Mouse (Mus musculus) heart, postnatal 36 days (tissue): ENCODE data around the gene Cdk19. TPM values are rescaled to one million over a fixed set of nuclear protein-coding genes. Genes with fewer than 3 reads are reported as not detected.
A peak's percentile ranks its signal among the peaks of the same experiment; 100 is the strongest.

Experiments used
- DNase-seq, 2 experiments: peaks; one replicate each; pipeline ENCODE4 v3.0.0; 2021 to 2022
- intact Hi-C: fragments of 180-260 bp; cut with DNase I; formaldehyde crosslinking; loops from one replicate; pipeline ENCODE4 v1.15.1; 2025
- total RNA-seq, 2 experiments: library from RNA; stranded (reverse); gene quantifications; 2 replicates each; pipeline ENCODE4 v1.2.3; 2021

The Cdk19 gene
- total RNA-seq, 2 experiments from 2014 or later: 14.5 to 16.1 TPM

DNA sequence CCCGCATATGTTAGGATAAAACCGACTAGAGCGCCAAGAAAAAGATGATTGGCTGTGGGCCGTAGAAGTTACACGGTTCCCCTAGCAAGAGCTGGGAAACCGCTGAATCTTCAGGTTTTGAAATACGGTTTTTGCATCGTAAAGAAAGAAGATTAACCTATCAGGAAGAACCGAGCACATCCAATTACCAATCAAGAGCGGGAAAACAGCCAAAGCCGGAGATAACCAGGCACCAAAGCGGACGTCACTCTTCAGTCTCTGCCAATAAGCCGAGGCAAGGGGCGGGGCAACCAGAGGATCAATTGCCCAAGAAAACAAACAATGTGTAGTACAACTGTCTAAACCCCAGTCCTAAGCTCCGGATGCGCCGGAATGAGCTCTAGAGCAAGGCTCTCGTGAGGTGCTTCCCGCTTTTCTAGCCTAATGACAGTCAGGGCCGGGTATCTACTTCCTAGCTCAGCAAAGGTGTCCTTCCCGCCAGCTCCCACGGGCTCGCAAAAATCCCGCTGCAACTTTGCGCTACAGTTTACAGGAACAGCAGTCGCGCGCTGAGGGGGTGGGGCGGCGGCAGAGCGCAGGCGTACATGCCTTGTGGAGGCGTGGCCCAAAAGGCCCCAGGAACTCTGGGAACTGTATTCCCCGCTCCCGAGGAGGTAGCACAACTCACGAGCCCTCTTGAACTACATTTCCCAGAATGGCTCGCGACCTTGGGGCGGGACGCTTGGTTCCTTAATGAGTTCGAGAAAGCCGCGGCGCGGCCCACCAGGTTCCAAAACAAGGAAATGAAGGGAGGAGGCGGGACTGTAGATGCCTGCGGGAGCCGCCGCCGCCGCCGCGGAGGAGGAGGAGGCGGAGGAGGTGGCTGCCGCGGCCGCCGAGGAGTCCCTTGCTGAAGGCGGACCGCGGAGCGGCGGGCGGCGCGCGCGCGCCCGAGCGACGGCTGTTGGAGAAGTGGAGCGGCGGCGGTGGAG, 9.5 kb downstream of the Cdk19 start:
- peak; percentile 94 to 95 for DNase-seq
- intact Hi-C loops: loop anchor here (1.0 to 5.0 kb wide), 3 partner anchors 47 to 173 kb away; partner anchors contain the start of genes Amd1 and Gtf3c6

DNA sequence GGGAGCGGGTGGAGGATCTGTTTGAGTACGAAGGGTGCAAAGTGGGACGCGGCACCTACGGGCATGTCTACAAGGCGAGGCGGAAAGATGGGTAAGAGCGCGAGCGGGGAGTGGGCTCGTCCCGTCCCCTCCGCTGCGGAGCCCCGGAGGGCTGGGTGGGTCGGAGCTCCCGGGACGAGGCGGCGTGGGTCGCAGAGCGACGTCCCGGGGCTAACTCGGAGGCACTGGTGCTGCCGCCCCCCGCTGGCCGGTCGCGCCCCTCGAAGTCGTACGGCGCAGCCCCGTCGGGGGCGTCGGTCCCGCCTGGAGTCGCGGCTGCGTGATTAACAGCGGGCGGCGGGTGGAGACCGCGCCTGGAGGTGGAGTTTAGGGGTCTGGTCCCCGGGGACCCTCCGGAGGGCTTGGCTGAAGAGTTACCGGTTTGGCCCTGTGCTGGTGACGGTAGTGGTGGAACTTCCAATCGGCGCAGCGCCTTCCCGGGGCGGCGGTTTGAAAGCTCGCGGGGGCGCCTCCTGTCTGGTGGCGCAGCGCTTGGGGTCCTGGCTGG, 10.3 kb downstream of the Cdk19 start:
- intact Hi-C loops: loop anchor here (1.0 to 5.0 kb wide), 3 partner anchors 47 to 173 kb away; partner anchors contain the start of genes Amd1 and Gtf3c6
- DNase-seq: peak; percentile 63 to 79

DNA sequence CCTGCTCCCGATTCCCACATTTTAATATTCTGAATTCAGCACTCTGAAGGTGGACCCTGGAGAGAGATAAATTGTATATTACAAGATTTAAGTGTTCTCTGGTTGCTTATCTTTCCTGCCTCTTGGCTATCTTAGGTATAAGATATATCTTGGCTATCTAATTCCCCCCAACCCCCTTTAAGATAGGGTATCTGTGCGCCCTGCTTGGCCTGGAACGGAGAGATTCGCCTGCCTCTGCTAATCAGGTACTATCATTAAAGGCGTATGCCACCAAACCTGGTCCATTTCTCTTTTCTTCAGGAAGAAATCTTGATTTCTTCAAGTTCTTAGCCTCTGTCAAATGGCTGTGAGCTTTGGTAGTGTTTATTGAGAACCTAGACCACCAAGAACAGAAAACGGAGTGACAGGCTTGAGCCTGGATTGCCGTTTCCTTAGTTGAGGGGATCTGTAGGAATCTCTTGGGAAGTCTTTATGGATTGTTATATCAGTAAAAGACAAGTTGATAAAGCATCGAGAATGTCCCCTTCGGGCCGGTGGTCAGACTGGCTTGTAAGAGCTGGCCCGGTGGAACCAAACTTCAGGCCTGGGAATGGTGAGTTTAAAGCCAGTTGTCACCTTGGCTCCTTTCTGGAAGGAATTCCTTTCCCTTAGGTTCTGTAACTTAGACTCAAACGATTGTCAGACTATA, 11.0 kb downstream of the Cdk19 start:
- intact Hi-C loops: no loop called here
- DNase-seq: no peak

DNA sequence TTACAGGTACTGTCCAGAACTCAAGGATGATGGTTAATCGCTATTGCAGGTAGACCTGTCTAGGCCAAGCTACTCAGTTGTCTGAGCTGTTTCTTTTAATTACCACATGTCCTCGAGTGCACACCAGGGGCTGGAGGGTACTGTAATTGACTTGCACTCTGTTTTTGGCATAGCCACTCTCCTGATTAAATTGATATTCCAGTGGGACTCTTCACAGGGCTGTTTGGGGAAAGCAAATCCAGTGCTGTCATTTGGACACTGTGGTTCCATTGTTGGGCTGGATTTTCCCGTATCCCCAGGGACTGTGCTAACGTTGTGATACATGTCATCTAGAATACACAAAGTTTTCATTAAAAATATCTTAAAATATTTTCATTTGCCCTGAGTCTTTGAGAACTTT, 11.8 kb downstream of the Cdk19 start:
- DNase-seq: no peak
- intact Hi-C loops: no loop called here

DNA sequence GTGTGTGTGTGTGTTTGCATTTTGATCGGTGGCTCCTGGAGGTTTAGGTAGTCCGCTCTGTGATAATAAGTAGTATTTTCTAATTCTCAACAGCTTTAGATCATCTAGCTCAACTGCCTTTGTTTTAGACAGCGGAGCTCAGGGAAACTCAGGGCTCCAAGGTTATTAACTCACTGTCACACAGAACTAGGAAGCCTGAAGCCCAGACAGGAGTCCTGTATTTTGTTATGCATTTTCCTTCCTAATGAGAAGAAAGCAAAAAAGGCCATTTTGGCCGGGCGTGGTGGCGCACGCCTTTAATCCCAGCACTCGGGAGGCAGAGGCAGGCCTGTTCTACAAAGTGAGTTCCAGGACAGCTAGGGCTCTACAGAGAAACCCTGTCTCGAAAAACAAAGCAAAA, 14.7 kb downstream of the Cdk19 start:
- DNase-seq: no peak
- intact Hi-C loops: no loop called here

DNA sequence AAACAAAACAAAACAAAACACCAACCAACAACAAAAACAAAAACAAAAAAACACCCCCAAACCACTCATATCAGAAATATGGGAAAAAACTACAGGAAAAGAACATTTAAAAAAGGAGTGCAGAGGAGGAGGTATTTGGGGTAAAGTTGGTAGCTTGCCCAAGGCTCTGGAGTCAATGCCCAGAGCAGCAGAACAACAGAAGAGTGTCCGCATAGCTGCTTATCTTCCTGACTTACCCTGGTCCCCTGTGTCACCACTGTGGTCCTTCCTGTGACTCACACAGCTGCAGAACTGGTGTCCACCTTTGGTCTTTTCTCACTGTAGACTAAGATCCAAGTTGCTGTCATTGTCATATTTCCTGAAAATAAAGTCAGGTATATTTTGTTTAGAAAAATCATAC, 15.2 kb downstream of the Cdk19 start:
- DNase-seq: no peak
- intact Hi-C loops: no loop called here

DNA sequence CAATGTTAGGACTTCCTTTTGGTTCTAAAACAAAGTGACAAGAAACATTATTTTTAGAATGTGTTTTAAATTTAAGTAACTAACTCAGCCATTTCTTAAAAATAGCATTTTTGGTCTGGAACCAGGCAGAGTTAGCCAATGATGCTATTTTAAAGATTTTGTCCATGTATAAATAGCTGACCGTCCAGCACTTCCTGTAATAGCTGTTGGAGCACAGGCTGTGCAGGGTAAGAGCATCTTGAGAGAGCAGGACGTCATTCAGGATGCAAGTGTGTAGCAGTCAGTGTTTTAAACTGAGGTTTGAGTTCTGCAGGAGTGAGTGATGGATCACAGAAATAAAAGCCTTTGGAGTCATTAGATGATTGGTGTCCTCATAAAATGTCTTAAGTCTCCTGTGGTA, 18.8 kb downstream of the Cdk19 start:
- no peak for DNase-seq
- intact Hi-C loops: no loop called here

DNA sequence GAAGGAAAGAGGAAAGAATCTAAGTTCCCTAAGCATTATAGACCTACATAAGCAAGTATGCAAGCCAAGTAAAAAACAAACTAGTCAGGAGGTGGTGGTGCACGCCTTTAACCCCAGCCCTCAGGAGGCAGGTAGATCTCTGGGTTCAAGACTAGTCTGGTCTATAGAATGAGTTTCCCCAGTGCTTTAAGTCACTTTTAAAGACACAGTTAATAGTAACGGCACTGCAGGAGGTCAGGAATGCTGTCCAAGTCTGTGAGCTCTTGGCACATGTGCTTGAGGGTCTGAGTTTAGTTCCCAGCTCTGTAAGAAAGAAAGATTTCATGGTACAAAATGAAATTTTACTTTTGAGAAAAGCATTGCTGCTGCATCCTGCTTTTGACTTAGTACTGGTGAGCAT, 19.8 kb downstream of the Cdk19 start:
- intact Hi-C loops: no loop called here
- DNase-seq: no peak

DNA sequence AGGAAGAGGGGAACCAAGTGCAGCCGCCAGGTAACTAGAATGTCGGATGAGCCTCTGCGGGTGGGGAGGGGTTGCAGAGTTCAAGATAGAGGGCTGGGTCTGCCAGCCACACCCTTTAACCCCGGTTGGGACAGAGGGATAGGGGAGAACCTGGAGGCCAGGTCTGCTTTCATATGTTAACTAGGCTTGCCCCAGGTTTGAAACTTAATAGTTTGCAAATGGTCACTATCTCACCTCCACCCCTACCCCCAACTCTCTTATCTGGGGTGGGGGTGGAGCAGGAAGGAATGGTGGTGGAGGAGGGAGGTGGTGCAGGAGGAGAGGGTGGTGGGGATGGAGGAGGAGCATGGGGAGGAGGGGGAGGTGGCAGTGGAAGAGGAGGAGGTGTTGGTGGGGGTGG, 23.6 kb downstream of the Cdk19 start:
- DNase-seq: no peak
- intact Hi-C loops: no loop called here

DNA sequence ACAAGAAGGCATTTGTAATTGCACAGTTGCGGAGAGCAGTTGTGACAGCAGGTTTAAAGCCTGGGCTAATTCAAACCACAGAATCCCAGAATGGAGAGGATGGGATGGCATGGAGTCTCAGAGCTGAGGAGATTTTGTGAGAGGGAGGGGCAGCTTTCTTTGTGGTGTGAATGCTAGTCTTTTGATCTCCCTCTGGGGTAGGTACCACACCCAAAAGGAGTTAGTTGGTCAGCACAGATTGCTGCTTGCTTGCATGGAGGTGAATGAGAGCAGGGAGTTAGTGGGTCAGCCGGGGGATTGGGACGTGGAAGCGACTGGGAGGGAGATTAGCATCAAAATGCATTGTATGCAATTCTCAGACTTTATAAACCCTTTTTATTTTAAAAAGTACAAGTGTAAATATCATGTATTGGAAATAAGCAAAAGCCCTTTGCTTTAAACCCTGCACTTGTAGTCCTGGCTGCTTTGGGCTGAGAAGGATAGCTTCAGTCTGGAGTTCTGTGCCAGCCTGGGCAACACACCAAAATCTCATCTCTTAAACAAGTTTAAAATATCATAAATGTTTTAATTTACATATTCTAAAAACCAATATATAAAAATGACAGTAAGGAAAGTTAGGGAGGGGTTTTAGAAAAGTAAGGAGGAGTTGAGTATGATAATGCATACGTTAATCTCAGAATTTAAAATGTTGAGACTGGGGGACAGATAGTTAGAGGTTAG, 25.4 kb downstream of the Cdk19 start:
- intact Hi-C loops: no loop called here
- no peak for DNase-seq

DNA sequence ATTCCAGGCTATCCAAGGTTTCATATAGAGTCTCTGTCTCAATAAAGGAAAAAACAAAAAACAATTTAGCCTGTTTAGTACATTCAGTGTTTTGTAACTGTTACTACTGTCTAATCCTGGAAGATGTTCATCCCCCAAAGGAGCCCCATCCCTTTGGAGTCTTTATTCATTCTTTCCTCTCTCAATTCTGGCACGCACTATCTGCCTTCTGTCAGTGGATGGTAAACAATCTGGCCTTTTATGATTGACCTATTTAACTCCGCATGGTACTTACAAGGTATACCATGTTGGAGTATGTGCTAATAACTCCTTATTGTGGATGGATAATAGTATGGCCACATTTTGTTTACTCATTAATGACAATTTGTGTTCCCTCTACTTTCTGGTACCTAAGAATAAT, 26.6 kb downstream of the Cdk19 start:
- DNase-seq: no peak

DNA sequence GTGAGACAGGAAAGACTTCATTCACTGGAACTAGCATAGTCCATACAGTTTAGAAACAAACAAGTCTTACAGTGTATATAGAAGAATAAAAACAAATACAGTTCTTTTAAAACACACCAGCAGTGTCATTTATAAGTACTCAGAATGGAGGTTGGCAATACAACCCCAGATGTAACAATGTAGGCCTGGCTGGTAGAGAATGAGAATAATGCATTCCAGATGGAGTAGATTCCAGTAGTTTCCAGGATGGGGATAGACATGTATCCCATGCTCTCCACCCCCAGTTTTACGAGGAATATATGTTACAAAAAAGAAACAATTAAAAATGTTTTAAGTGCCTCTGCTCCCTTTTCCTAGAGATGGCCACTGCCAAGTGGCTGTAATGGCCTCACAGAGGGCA, 29.2 kb downstream of the Cdk19 start:
- DNase-seq: no peak
- intact Hi-C loops: no loop called here

More for the DNA sequence above, 26.6 kb downstream of the Cdk19 start:
- intact Hi-C loops: no loop called here

DNA sequence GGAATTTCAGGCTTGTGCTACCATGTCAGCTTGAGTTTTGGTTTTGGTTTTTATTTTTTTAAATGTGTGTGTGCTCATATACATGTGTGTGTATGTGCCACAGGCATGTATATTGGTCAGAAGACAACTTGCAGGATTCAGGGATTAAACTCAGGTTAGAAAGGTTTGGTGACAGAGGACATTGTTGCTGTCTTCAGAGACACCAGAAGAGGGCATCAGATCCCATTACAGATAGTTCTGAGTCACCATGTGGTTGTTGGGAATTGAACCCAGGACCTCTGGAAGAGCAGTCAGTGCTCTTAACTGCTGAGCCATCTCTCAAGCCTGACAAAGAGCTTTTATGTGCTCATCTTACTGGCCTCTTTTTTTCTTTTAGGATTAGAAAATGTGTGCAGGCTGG, 30.8 kb downstream of the Cdk19 start:
- no peak for DNase-seq
- intact Hi-C loops: no loop called here

DNA sequence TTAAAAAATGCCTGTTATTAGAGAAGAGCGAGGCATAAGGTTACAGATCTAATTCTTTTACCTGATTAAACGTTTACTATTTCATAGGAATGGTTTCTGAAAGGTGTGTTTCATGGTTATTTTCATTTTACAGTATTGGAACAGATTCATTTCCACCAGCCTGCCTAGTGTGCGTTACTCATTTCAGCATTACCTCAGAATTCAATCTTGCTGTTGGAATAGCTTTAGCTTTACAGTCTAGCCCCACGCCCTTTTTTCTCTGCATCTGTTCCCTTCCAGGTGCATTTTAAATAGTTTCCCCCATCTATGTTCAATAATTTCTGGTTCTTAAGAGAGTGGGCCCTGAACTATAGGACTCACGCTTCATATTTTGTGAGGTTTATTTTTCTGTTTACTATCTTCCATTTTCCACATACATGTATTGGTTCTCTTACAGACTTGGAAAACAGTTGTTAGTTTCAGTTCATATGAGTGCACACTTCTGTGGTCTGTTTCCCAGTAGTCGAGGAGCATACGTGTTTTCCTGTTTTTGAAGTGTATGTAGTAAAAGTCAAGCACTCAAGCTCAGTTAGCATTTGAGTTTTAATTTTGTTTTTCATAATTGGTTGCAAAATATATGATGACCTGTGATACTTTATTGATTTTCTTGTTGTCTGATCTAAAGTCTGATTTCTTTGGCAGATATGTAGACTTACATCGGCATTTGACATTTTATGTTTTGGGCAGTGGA, 32.0 kb downstream of the Cdk19 start:
- DNase-seq: no peak
- intact Hi-C loops: no loop called here

DNA sequence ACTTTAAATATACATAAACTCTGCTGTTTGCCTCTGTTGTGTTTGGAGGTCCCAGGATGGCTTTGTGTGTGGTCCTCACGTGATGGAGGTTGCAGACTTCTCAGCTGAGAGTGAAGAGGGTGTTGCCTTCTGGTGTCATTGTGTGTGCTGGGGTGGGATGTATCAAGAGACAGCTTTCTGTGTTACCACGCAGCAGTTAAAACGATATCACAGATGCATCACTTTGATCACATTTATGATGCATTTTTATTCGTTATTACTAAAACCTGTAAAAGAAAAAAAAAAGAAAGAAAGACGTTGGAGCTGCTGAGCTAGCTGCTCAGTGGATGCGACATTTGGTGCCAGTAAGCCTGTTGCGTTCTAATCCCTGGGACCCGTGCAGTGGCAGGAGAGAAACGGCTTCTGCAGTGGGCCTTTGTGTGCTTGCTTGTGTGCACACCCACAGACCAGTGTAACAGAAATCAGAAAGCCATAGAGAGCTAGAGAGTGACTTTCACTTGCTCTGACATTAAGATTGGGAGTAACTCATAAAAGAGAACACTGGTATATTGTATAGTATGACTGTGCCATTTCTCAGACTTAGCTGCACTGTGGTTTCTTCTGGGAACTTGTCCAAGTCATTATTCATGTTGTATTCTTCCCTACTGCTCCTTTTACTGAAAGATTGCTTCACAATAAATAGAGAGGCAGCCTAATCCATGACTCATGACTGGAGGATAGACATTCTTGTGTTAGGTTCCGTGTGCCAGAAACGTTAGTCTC, 32.7 kb downstream of the Cdk19 start:
- DNase-seq: no peak
- intact Hi-C loops: no loop called here

DNA sequence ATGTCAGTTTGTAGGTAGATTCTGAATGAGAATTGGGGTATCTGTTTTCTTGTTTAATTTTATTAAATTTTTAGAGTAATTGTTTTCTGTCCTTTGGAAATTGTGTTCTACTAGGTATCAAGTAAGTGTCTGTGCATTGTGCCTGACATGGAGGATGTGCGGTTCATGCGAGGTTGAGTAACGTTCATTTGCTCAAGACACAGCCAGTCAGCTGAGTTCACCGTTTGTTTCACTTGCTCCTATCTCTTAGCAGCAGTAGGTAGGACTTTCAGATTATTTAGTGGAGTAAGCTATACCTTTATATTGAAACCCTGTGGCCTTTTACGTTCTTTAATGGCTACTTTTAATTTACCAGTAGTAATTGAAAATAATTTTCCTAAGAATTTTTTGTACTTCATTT, 34.4 kb downstream of the Cdk19 start:
- DNase-seq: no peak
- intact Hi-C loops: no loop called here

DNA sequence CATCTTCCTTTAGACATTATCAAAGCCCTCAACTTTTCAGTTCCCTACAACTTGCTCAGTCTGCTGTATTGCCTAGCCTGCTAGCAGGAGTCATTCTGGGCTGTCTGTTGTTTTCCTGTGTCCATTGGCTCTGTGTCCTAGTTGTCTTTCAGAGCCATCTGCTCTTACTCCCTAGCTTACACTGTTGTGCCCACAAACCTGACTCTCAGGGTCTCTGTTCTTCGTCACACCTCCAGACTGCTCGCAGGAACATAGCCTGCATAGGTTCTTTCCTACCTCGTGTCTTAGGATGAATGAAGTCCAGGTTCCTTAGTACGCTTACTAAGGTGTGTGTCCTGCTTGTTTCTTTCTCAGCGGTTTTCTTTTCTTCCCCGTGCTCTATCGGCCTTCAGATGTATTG, 35.5 kb downstream of the Cdk19 start:
- intact Hi-C loops: no loop called here
- no peak for DNase-seq

DNA sequence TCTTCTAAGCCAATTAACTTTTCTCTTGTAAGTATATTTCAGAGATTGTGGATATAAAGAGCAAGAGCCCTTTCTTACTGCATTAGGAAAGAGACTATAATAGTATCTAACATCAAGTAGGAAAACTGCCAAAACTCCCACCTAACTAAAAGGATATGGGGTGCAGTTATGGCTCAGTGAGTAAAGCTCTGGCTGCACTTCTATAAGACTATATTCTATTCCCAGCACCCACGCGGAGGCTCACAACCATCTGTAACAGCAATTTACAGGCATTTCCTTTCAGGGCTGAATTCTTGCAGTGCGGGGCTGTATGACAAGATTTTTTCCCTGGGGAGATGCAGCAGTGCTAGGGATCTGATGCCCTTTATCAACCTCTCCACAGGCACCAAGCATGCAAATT, 36.9 kb downstream of the Cdk19 start:
- no peak for DNase-seq
- intact Hi-C loops: no loop called here

DNA sequence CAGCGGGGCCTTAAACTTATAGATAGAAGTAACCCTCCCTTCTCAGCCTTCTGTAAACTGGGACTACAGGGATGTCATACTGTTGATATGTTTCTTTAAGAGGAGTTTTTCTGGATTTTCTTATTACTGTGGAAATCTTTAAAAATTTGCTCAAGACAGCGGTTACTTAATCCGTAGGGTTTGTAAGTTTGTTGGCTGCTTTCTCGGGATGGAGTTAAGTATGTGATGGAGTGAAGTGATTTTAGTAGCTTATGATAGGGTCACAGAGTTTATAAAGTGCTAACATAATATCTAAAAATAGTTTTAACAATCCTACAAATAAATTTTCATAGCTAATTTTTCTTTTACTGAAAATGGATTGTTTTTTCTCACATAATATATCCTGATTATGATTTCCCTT, 38.9 kb downstream of the Cdk19 start:
- intact Hi-C loops: no loop called here
- no peak for DNase-seq

DNA sequence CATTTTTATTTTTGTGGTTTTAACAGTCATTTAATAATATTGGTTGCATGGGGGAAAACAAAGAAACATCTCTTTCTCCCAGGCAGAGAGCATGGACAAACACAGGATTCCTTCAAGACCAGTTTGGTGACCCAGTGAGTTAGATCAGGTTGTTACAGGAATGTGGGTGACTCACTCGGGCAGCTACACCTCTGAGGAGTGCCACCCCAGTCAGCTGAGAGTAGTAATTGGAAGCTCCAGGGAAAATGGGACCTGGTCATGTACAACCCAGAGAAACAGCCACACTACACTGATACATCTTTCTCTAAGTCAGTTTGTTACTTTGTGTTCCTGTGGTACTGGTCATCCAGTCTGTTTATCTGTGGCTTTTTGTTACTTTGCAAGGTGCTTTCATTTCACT, 40.3 kb downstream of the Cdk19 start:
- intact Hi-C loops: no loop called here

More for the DNA sequence above, 40.3 kb downstream of the Cdk19 start:
- no peak for DNase-seq
